Mouse (Mus musculus): ENCODE results near the gene Serpinb1a.
"Not testable (repeated sequence)": the region's sequence is repeated elsewhere in the genome, so short reads cannot be mapped to it uniquely, and the experiment has no call there.

The Serpinb1a gene

DNA sequence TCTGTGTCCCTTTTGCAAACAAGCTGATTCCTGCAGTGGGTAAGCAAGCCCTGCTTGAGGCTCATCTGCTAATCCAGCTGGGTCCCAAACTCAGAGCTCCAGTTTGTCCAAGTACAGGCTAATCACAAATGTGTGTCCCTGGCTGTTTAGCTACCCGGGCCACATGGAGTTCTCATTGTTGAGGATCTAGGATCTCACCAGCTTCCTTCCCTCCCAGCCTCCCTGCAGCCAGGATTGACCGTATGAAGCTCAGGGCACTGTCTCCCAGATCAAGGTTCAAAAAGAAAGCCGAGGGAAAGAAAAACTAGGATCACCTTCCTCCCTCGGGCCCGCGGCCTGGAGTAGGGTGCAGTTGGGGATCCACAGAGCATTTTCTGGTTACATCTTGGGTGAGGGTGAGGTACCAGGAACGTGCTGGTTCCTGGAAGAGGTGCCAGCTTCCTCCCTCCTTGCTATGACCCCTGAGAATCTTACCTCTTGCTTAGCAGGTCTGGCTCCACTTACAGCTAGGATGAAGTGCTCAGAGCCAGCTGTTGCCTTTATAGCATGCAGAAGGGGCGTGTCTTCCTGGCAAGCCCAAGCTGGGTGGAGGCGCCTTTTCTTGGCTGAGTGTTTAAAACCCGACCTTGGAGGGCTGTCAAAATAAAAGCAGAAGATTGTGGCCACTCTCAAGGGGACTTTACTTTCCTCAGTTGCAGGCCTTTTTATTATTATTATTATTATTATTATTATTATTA is at the start of gene Serpinb1a:
TSS of gene Serpinb1a (minus strand) at position 518 of the 737 bp plus-strand sequence.
- DNase-seq (ENCODE audit: low spot score in 2 of 2) = no peak

DNA sequence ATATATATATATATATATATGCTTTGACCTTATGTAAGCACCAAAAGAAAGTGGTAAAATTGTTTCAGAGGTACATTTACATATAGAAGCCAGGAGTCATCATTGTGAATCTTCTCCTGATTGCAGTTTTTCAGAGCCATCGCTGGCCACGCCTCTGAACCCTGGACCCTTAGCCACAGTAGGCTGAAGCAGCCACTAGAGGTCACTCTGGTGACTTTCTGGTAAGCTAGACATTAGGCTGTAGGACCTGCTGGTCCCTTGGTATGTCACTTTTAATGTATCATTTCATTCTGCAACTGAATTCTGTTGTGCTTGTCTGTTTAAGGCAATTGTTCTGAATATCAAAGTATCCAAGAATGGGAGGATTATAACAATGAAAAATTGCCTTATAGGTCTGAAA is 49.7 kb upstream of the Serpinb1a start:
- peak in 1 of 2 experiments; percentile 28 for DNase-seq (ENCODE audit: low spot score in 2 of 2)

DNA sequence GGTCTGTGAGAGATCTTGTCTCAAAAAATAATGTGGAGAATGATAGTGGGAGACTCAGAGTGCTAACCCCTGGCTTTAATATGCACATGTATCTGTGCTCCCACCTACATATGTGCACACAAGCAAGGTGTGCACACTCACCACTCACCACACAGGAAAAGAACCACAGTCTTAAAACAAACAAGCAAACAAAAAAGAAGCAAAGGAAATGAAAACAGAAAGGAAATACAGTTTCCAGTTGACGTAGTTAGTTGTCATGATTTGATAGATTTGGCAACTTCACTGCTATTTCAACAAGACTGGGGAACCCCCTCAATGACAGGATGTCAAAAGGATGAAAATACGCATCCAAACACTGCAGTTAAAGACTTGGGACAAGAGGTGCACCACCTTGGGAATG is 48.1 kb upstream of the Serpinb1a start:
- not testable (repeated sequence) for DNase-seq (ENCODE audit: low spot score in 2 of 2)

DNA sequence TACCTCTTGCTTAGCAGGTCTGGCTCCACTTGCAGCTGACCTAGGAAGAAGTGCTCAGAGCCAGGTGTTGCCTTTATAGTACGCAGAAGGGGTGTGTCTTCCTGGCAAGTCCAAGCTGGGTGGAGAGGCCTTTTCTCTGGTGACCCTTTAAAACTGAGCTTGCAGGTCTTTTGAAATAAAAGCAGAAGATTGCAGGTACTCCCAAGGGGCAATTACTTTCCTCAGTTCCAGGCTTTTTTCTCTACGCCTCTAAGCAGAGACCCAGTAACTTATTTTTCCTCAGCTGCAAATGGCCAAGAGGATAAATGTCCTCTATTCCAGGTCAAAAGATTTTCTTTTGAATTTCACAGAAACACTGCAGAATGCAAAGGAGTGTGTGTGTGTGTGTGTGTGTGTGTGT is 47.1 kb upstream of the Serpinb1a start, which contains the start of gene Serpinb1c:
TSS of gene Serpinb1c (minus strand) at position 101 of the 400 bp plus-strand sequence.
- no peak for DNase-seq (ENCODE audit: low spot score in 2 of 2)

DNA sequence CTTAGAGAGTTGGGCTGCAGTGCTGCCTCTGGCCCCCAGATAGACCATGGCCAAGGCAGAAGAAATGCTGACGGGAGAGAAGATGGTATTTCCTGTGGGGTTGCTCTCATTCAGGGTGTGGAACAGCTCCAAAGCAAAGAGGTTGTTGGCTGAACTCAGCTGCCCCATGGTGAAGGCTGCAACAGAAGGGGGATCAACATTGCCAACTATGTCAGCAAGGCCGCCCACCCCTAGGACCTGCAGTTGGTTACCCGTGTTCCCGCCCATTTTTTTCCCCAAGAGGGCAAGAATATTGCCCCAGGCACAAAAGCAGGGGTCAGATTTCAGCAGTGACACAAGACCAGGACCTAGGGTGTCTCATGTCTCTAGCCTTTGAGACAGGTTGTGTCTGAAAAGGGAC is 45.9 kb upstream of the Serpinb1a start:
- DNase-seq (ENCODE audit: low spot score in 2 of 2) = no peak

DNA sequence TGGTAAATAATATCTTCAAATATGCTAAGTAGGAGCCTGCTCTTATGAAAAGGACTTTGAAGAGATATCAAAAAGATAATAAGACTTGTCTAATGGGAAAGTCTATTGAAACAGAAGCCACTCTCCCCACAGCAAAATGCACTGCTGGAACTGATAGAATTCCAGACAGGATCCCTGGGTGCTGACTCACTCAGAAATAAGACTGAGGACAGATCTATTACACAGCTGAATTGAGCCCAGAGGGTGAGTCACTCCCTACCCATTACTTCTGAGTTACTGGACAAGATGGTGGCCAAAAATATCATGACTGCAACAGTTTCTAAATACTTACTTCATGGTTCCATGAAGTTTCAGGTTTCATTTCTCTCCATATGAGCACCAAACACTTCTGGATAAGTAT is 33.8 kb upstream of the Serpinb1a start:
- DNase-seq (ENCODE audit: low spot score in 2 of 2) = no peak

DNA sequence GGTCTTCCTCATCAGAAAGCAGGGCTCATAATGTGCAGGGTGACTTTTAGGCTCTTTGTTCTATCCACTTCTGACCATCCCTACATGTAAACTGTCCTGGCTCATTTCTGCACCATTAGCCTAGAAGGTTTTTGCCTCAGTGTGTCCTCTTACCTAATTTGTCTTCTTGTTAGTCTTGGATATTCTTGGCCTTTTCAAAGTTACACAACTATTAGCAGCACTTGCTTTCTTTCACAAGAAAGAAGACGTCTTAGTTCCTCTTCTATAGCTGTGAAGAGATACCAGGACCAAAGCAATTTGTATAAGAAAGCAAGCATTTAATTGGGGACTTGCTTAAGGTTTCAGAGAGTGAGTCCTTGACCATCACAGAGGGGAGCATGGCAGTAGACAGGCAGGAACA is 22.9 kb upstream of the Serpinb1a start:
- no peak for DNase-seq (ENCODE audit: low spot score in 2 of 2)

DNA sequence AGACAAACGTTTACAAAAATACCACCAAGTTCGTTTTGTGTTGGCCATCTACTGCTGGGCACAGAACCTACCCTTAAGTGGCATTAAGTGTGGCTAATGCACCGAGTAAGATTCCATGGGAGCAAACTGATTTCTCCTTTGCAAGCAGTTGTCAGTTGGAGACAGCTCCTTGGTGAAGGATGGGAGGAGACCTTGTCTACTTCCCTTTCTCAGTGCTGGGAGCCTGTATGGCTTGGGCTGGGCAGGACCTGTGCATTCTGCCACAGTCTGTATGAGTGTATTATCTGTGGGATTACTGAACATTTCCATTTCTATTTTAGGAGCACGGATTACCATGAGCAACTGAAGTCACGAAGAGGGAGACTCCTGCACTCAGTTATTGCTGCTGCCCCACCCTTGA is 17.9 kb upstream of the Serpinb1a start:
- no peak for DNase-seq (ENCODE audit: low spot score in 2 of 2)

DNA sequence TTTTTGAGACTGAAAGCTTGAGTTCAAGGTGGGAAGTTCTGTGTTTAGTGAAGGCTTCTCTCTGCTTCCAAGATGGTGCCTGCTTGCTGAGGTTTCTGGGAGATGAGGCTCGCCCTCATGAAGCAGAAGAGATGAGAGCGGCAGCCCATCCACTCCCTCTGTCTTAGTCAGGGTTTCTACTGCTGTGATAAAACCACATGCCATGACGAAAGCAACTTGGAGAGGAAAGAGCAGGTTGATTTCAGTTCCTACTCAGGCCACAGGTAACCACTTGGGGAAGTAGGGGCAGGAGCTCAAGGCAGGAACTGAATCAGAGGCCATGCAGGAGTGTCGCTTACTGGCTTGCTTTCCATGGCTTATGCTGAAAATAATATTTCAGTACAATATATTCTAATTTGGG is 17.2 kb upstream of the Serpinb1a start:
- DNase-seq (ENCODE audit: low spot score in 2 of 2) = not testable (repeated sequence)

DNA sequence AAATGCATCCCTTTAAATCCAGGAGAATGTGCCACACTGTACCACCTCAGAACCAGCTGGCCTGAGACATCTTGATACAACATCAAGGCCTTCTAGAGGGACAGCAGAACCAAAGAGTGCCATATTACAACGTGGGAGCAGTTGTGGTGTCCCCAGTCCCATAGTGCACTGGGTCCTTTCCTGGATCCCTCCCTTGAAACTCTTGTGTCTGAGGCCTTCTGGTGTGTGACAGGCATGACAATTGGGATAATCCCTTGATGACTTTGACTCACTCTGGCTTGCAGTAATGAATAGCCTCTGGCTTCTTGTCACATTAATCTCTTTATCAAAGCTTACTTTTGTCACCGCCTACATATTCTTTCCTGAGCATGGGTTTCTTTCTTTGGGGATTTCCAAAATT is 16.0 kb upstream of the Serpinb1a start:
- no peak for DNase-seq (ENCODE audit: low spot score in 2 of 2)

DNA sequence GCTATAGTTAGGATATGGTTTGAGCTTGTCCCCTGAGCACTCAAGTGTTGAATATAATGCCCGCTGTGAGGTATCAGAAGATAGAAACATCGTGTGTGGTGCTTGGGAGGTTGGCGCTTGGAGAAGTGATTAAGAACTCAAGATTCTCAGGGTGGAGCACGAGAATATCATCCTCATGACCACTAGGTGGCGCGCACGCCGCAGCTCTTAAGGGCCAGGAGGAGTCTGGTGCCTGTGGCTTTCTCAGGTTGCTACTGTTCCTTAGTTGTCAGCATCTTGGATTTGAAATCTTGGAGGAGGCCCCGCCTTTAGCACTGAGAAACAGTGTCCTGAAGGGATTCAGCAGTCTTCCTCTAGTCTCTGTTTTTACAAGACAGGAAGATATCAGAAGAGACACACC is 15.5 kb upstream of the Serpinb1a start:
- DNase-seq (ENCODE audit: low spot score in 2 of 2) = peak; percentile 74 to 84

DNA sequence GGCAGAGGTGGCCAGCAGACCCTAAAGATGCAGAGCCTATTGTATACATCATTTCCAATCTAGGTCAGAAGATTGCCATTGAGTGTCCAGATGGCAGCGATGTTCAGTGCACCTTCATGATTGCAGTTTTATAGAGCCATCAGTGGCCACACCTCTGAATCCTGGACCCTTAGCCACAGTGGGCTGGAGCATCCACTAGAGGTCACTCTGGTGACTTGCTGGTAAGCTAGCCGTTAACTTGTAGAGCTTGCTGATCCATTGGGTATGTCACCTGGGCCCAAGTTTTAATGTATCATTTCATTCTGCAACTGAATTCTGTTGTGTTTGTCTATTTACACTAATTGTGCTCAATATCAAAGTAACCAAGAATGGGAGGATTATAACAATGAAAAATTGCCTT is 14.6 kb upstream of the Serpinb1a start:
- DNase-seq (ENCODE audit: low spot score in 2 of 2) = no peak

DNA sequence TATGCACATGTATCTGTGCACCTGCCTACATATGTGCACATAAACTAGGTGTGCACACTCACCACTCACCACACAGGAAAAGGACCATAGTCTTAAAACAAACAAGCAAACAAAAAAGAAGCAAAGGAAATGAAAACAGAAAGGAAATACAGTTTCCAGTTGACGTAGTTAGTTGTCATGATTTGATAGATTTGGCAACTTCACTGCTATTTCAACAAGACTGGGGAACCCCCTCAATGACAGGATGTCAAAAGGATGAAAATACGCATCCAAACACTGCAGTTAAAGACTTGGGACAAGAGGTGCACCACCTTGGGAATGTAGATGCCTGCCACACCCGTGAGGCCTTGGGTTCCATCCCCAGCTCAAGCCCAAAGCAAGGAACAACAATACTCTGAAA is 13.5 kb upstream of the Serpinb1a start:
- DNase-seq (ENCODE audit: low spot score in 2 of 2) = not testable (repeated sequence)

DNA sequence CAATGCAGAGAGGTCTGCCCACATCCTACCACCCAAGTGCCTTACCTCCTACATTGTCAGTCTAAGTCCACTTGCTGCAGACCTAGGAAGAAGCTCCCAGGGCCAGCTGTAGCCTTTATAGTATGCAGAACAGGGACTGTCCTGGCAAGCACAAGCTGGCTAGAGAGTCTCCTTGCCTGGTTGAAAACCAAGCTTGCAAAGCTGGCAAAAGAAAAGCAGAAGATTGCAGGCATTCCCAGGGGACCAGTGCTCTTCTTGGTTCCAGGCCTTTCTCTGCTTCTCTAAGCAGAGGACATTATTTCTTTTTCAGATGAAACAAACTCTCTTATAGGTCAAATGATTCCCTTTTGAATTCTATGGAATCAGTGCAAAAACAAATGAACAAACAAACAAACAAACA is 12.5 kb upstream of the Serpinb1a start:
- no peak for DNase-seq (ENCODE audit: low spot score in 2 of 2)

DNA sequence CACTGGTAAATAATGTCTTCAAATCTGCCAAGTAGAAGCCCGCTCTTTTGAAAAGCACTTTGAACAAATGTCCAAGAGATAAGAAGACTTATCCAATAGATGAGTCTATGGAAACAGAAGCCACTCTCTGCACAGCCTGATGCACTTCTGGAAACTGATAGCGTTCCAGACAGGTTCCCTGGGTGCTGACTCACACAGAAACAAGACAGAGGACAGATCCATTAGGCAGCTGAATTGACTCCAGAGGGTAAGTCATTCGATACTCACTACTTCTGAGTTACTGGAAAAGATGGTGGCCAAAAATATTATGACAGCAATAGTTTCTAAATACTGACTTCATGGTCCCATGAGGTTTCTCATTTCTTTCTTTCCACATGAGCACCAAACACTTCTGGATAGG is 9.8 kb upstream of the Serpinb1a start:
- no peak for DNase-seq (ENCODE audit: low spot score in 2 of 2)

DNA sequence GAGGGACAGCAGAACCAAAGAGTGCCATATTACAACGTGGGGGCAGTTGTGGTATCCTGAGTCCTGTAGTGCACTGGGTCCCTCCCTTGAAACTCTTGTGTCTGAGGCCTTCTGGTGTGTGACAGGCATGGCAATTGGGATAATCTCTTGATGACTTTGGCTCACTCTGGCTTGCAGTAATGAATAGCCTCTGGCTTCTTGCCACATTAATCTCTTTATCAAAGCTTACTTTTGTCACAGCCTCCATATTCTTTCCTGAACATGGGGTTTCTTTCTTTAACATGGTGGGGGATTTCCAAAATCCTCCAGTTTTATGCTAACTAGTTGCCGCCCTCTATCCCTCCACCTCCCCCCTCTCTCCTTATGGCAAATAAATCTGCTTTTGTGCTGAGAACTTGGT is 2.1 kb upstream of the Serpinb1a start:
- DNase-seq (ENCODE audit: low spot score in 2 of 2) = no peak

DNA sequence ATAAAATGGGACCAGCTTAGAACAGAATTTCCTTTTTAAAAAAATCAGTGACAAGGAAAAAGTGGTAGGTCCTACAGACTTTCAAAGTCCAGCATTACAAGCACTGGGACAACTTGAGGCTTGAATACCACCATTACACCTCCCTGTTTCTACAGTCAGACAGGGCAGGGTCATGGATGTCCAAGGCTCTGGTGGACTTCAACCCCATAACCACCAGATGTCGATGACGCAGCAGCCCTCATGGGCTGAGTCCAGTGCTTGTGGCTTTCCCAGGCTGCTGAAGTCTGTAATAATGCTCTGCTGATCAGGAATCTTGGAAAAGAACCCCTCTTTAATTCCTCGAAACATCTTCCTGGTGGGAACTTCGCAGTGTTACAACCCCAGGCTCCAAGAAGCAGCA is 1.6 kb upstream of the Serpinb1a start:
- DNase-seq (ENCODE audit: low spot score in 2 of 2) = no peak

DNA sequence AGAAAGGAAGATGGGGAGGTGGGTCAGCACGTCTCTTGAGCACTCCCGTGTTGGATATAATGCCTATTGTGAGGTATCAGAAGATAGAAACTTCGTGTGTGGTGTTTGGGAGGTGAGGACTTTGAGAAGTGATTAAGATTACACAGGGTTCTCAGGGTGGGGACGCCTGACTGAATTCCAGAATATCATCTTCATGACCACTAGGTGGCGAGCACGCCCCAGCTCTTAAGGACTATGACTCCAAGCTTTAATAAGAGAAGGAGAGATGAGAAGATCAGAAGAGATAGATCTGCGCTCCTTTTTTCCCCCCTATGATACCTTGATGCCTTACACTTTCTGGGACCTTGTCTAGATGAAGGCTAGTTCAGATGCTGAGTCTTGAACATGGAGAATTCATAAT is 982 bp upstream of the Serpinb1a start:
- peak; percentile 44 to 56 for DNase-seq (ENCODE audit: low spot score in 2 of 2)

DNA sequence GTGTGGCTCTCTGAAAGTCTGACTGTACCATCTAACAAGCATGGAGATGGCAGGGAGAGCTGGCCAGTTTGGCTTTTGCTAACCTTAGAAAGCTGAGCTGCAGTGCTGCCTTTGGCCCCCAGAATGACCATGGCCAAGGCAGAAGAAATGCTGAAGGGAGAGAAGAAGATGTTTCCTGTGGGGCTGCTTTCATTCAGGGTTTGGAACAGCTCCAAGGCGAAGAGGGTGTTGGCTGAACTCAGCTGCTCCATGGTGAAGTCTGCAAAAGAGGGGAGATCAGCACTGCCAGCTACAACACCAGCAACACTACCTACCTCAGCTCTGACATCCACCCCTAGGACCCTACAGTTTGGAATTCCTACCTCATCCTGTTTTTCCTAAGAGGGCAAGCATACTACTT is 829 bp downstream of the Serpinb1a start:
- no peak for DNase-seq (ENCODE audit: low spot score in 2 of 2)

DNA sequence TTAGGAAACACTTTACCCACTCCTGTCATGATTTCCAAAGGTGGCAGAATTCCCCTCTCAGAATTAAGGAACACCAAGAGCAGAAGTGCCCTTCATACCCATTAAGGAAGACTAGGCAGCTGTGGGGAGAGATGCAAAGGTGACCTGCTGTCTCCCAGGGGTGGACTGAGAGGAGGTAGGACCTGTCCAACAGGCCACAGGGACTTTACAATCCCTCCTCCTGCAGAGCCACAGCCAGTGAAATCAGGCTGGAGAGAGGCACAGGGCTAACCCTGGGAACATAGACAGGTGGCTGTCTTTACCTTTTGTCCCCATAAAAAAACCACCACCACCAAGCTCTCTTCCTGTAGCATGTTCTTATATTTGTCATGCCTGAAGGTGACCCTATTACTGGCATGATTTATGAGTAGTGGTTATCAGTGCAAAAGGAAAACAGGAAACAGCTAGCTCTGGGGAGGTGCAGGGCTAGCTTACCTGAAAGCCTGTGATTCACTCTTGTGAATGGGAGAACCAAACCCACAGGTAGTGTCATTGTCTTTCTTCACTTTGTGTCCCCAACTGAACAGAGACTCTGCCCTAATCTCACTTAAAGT is 1.4 kb downstream of the Serpinb1a start:
- DNase-seq (ENCODE audit: low spot score in 2 of 2) = no peak

DNA sequence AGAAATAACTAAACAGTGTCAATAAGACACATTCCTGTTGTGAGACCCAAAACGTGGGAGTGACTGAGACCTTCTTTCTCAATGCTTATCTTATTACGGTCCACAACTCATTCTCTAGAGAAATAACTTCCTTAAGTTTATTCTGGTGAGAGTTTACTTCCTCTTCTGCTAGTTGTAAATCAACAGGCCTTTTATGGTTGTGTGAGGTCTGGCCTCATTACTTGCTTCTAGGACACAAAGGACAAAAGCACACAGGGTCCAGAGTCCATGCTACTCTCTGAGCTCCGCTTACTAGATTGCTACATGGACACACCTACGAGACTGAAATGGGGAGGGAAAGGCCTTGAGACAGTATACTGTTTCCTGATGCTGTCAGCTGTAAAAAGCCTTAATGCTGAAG is 1.9 kb downstream of the Serpinb1a start:
- no peak for DNase-seq (ENCODE audit: low spot score in 2 of 2)

DNA sequence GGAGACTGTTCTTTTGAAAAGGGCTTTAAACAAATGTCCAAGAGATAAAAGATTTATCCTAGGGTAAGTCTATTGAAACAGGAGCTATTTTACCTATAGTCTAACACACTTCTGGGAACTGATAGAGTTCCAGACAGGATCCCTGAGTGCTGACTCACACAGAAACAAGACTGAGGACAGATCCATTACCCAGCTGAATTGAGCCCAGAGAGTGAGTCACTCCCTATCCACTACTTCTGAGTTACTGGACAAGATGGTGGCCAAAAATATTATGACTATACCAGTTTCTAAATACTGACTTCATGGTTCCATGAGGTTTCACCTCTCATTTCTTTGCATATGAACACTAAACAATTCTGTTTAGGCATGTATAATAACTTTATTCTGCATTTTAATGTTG is 4.8 kb downstream of the Serpinb1a start:
- DNase-seq (ENCODE audit: low spot score in 2 of 2) = no peak

DNA sequence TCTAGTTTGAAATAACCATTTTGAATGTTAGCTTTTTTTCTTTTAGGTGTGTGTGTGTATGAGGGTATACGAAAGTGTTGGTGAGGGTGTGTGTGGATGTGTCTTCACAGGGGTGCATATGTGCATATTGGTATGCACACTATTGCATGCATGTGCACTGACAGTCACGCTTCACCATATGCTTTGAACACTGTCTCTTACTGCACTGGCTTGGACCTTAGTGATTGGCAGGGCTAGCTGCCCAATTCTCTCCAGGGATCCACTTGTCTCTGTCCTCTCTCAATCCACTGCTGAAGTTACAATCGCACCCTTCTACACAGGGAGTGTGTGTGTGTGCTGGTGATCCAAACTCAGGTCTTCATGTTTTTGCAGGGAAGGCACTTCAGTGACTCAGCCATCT is 9.6 kb downstream of the Serpinb1a start:
- no peak for DNase-seq (ENCODE audit: low spot score in 2 of 2)

DNA sequence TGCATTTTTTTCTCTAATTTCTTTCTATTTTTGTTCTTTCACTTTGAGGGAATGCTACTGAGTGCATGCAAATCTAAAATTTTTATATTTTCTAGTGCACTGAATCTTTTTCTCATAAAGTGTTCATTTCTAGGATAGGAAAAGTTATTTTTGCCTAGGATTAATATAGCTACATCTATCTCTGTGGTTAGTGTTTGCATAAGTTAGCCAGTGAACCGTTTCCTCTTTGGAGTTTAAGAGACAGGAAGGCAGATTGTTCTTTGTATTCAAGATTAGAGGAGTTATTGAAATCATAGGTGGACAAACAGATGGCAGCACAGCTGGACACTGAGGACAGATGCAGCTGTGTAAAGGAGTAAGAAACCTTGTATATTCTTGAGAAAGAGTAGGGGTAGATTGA is 11.7 kb downstream of the Serpinb1a start:
- no peak for DNase-seq (ENCODE audit: low spot score in 2 of 2)
